Mouse (Mus musculus) embryo, embryonic 9.5 days (tissue): ENCODE measurements around the gene Ing5.
"Not testable (repeated sequence)": the region's sequence is repeated elsewhere in the genome, so short reads cannot be mapped to it uniquely, and the experiment has no call there.

Source experiments
- DNase-seq: peaks from one replicate; pipeline ENCODE4 v3.0.0-alpha.2; 2017; ENCODE audit errors: extremely low spot score

The Ing5 gene

DNA sequence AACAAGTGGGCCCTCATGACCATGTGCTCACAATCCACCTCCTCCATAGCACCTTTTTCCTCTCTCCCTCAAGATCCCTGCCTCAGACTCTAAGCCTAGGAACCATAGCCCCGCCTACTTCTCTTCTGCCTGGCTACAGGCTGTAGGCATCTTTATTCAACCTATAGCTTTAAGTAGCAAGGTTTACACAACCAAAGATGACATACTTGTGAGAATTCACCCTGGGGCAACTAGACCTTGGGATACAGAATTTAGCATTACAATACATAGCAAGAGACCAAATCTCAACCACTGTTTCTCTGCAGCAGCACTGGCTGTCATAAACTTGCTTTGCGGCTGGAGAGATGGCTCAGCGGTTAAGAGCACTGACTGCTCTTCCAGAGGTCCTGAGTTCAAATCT, 6.2 kb downstream of the Ing5 start:
- DNase-seq, result no peak

- no peak for DNase-seq
These were observed 7.8 kb downstream of the Ing5 start for GRCm38 (mm10) chr1:93811495-93812039.

DNA sequence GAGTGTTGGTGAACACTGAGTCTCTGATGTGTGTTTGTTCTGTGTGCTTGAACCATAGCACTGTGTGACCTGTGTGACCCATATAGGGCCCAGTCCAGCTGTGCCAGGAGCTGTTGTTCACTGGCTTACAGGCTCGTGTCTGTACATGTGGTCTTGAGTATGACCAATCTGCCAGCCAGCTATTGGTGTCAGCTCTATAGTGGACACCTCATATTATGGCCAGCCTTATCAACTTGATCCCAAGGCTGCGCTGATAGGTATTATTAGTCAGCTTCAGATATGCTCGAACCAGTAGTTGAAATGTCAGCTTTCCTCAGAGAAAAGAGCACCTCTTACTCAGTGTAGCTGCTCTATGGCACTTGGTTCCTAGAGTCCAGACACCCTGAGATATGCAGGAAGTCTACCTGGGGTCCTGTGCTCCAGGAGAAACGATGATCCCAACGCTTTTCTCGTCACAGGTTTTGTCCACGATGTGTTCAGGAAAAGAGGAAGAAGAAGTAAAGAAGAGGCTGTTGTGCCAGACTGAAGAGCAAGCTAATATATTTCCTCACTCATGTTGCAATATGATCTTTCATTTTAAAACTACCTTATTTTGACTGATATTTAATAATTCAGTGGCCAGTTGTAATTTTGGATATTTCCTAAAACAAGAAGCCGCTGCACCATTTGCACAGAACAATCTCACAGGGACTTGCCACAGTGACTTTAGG, 14.2 kb downstream of the Ing5 start:
- no peak for DNase-seq

DNA sequence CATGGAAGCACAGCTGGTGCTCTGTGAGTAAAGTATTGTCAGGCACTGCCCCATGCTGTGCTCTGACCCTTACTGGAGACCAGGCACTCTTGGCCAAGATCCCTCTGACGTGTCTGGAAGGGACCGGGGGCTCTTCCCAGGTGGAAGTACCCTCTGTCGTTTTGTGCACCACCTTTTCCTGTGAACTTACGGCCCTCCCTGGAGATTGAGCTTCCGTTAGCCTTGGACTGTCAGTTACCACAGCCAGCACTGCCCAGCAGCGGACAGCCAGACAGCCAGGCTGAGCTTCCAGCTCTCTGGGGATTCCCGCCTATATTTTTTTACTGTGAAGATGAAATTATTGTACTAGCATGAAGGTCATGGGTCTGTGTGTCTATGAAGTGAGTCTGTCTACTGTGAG, 15.0 kb downstream of the Ing5 start:
- DNase-seq, result no peak

DNA sequence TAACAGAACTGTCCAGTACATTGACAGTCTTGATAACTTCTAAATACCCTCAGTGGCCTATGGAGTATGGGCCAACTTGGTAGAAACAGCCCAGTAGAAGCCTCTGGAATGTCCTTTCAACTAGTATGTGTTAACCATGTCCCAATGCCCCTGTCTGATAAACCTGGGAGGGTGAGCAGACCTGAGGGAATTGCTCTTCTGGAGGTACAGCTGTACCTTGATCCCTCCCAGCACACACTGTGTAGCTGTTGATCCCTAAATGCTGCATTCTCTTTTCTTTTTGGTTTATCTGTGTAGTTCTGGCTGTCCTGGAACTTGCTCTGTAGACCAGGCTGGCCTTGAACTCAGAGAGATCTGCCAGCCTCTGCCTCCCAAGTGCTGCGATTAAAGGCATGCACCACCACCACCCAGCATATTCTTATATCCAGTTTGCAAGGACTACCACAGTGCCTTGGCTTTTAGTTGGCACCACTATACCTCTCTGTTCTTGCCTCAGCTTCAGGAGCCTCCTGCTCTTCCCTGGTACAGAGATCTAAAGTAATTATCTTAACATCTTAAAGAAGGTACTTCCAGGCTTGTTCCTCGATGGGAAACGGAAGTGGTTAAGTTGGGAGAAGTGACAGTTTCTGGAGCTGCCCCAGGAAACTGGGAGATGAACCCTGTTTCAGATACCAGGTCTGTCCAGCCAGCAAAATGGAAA, 20.2 kb downstream of the Ing5 start:
- no peak for DNase-seq

DNA sequence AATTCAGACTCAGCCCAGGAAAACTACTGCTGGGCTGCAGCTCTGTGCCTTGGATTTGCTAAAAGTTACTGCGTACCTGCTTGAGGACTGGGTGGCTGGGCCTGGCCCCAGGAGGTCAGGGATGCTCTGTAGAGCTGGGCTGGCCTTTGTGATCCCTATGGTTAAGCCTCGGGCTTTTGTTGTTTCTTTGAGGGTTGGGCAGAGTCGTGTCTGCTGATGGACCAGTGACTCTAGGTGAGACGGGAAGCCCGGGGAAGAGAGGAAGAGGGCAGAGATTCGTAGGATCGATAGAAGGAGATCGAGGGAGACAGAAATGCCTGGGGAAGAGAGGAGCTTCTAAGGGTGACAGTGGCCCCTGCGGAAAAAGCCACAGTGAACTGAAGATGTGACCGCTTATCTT, 20.8 kb downstream of the Ing5 start, which contains the start of gene D2hgdh:
Gene D2hgdh (plus strand): TSS at position 301 of the 400 bp plus-strand sequence.
- no peak for DNase-seq

- DNase-seq, result peak; percentile 90
These were observed 21.4 kb downstream of the Ing5 start for GRCm38 (mm10) chr1:93825105-93825674.

- DNase-seq, result no peak
These were observed 22.2 kb downstream of the Ing5 start for GRCm38 (mm10) chr1:93825771-93826539.

DNA sequence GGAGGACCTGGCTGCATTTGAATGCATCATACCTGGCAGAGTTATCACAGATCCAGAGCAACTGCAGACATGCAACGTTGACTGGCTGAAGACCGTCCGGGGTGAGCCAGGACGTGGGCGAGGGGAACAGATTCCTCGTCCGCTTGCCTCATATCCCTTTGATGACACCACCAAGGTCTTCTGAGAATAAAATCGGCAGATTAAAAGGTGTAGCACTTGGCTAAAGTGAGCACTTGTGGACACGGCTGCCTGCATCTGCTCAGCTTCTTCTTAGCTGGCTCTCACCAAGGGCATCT, 22.7 kb downstream of the Ing5 start:
- DNase-seq, result no peak

DNA sequence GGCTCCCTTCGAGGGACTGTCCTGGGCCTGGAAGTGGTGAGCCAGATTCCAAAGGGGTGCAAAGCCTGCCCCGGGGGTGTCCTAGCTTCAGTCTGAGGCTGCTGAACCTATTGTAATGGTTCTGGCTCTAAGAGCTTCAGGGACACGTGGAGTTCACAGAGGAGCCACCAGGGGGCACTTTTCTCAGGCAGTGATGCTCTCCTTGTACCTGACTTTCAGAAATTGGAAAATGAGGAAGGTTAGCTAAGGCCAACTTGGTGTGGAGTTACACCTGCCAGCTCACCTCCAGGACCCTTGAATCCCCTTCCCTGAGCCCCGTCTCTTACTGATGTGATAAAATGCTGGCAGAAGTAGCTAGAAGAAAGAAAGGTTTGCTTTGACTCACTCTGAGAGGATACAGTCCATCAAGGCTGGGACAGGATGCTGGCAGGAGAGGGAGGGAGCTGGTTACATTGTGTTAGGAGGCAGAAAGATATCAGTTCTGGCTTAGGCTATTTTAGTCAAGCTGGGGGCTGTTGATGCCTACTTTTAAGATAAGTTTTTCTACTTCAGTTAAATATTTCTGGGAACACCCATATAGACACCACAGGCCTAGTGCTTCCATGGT, 29.1 kb downstream of the Ing5 start:
- not testable (repeated sequence) for DNase-seq

- DNase-seq, result no peak
These were observed 30.9 kb downstream of the Ing5 start for GRCm38 (mm10) chr1:93834671-93835150.

DNA sequence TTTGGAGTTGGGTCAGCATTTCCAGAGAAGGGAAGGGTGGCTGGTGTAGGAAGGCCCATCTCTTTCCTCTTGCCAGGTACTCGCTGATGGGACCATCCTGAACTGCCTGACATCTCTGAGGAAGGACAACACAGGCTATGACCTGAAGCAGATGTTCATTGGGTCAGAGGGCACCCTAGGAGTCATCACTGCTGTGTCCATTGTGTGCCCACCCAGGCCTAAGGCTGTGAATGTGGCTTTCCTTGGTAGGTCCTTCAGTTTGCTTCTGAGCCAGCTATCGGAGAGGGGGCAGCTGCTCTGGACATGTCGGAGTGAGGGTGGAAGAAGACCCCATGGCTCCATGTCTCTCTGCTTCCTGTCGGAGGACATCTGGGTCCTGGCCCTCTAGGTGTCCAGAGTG, 31.4 kb downstream of the Ing5 start:
- no peak for DNase-seq

DNA sequence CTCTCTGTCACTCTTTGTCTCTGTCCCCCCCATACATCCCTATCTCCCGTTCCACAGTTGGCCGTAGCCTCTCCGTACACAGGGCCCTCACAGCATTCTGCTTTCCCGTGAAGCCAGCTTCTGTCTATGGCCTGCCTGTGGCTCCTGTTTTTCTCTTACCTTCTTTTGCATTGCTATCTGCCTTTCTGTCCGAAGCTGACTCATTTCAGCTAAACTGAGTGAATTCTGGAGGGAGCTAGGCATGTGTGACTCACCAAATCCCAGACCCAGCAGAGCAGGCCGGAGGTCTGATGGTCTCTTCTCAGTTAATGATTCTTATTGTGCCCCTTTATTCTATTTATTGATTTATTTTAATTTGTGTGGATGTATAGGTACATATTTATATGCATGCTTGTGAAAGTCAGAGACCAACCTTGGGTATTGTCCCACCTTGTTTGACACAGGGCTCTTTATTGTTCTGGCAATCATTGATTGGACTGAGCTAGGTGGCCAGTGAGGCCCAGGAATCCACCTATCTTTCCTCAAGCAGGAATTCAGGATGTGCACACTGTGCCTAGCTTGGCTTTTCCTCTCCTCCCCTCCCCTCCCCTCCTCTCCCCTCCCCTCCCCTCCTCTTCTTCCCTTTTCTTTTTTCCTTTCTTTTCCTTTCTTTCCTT, 32.2 kb downstream of the Ing5 start:
- DNase-seq, result no peak

DNA sequence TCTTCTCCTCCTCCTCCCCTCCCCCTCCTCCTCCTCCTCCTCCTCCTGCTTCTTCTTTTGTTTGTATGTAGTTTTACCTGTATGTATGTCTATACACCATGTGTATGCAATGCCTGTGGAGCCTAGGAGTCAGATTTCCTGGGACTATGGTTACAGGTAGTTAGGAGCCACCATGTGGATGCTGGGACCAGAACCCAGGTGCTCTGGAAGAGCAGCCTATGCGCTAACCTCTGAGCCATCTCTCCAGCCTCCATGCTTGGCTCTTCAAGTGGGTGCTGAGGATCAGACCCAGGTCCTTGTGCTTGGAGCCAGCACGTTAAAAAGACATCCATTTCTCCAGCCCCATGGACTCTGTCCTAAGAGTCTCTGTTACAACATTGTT, 32.8 kb downstream of the Ing5 start:
- no peak for DNase-seq

GRCm38 (mm10) chr1:93837335-93837734, 33.6 kb downstream of the Ing5 start:
- no peak for DNase-seq

- not testable (repeated sequence) for DNase-seq
These were observed 34.8 kb downstream of the Ing5 start for GRCm38 (mm10) chr1:93838569-93838968.

DNA sequence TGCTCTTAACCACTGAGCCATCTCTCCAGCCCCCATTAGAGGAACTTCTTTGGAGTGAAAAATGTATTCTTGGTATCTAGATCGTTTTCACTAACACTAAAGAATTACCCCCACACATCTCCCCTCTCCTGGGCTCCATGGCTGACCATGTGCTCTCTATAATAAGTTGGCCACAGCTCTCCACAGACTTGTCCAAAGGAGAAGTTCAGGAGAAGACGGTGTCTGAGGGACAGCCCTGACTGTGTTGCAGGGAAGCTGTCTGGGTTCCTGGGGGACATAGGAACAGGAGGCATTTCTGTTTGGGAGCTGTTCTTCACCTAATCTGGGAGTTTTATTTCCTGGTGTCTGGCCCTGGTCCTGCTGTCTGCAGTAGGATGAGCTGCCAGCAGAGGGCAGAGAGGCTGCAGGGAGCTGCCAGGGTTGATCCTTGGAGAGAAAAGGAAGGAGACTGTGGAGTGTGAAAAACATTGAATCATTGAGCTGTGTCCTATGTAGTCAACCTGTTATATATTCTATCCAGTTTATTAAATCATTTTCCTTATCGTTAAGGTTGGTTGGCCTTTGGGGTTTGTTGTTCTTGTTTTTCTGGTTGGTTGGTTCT, 42.1 kb downstream of the Ing5 start:
- not testable (repeated sequence) for DNase-seq

- DNase-seq, result not testable (repeated sequence)
These were observed 52.0 kb downstream of the Ing5 start for GRCm38 (mm10) chr1:93855790-93856189.

- DNase-seq, result no peak
These were observed 53.6 kb downstream of the Ing5 start for GRCm38 (mm10) chr1:93857370-93857769.

- no peak for DNase-seq
These were observed 54.2 kb downstream of the Ing5 start for GRCm38 (mm10) chr1:93857991-93858390.

DNA sequence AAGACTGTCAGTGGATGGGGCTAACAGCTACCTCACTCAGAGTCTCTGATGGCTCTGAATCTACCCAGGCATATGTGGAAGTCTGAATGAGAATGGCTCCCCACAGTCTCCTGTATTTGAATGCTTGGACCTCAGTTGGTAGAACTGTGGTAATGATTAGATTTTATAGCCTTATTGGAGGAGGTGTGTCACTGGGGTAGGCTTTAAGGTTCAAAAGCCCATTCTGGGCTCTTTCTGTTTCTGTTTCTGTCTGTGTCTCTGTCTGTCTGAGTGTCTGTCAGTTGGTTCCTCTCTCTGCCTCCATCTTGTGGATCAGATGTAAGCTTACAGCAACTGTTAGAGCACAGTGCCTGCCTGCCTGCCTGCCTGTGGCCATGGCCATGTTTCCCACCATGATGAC, 55.9 kb downstream of the Ing5 start:
- DNase-seq, result no peak
